Mouse (Mus musculus) kidney, adult 2 months (tissue): Measurements from ENCODE around the gene Qser1.
"Not testable (repeated sequence)": the region's sequence is repeated elsewhere in the genome, so short reads cannot be mapped to it uniquely, and the experiment has no call there.

Experiments
- CTCF ChIP-seq: fragments of 200-500 bp; conservative IDR thresholded peaks from 2 replicates; pipeline ENCODE4 v1.5.1; 2011; ENCODE audit warnings: low read depth, mild to moderate bottlenecking, control low read depth, low read length, moderate library complexity, mixed read lengths; ENCODE audit not compliant: insufficient read depth, insufficient read length
- POLR2A ChIP-seq: fragments of 200-500 bp; IDR thresholded peaks from one replicate; pipeline ENCODE4 v1.6.1; 2011; ENCODE audit warnings: low read depth, low read length, control low read depth

- not testable (repeated sequence) for TF ChIP-seq POLR2A, CTCF
Measured at GRCm38 (mm10) chr2:104858083-104858482, 41.5 kb upstream of the Qser1 start.
